Mouse (Mus musculus) hindbrain, postnatal 0 days (tissue): Measurements from ENCODE around the gene Pld4. TPM values are rescaled to one million over a fixed set of nuclear protein-coding genes. Genes with fewer than 3 reads are reported as not detected.

Experiments
- ATAC-seq: fragments of 200-750 bp; cut with Nextera tagmentation; 2 replicates; pipeline ENCODE4 v1.8.0; 2017; ENCODE audit warnings: mild to moderate bottlenecking, moderate TSS enrichment, moderate library complexity
- DNase-seq: peaks from one replicate; pipeline ENCODE4 v3.0.0-alpha.2; 2015; ENCODE audit warnings: low spot score
- H3K27ac ChIP-seq: fragments of 300-500 bp; sonication (generic); 2 replicates; pipeline ENCODE4 v1.5.1; 2014; ENCODE audit warnings: mild to moderate bottlenecking
- H3K27me3 ChIP-seq: fragments of 300-500 bp; sonication (generic); 2 replicates; pipeline ENCODE4 v1.6.1; 2014; ENCODE audit warnings: low read length, mixed read lengths; ENCODE audit not compliant: insufficient read depth
- H3K36me3 ChIP-seq: fragments of 300-500 bp; sonication (generic); 2 replicates; pipeline ENCODE4 v1.6.1; 2014; ENCODE audit warnings: low read length, mixed read lengths; ENCODE audit not compliant: insufficient read depth
- H3K4me1 ChIP-seq: fragments of 300-500 bp; sonication (generic); 2 replicates; pipeline ENCODE4 v1.6.1; 2014; ENCODE audit warnings: antibody characterized with exemption, low read length, mixed read lengths; ENCODE audit not compliant: insufficient read depth
- H3K4me2 ChIP-seq: fragments of 300-500 bp; sonication (generic); 2 replicates; pipeline ENCODE4 v1.6.1; 2014; ENCODE audit warnings: low read depth, mild to moderate bottlenecking, low read length, moderate library complexity, mixed read lengths
- H3K4me3 ChIP-seq: fragments of 300-500 bp; sonication (generic); 2 replicates; pipeline ENCODE4 v1.5.1; 2014; ENCODE audit warnings: low read length
- H3K9ac ChIP-seq: fragments of 300-500 bp; sonication (generic); replicated peaks from 2 replicates; pipeline ENCODE4 v1.6.1; 2014; ENCODE audit warnings: mild to moderate bottlenecking, low read length, moderate library complexity, mixed read lengths
- H3K9me3 ChIP-seq: fragments of 300-500 bp; sonication (generic); 2 replicates; pipeline ENCODE4 v1.6.1; 2016; ENCODE audit warnings: low read length, mixed read lengths
- CTCF ChIP-seq: IDR thresholded peaks from 2 replicates; pipeline ENCODE4 v1.5.1; 2016; ENCODE audit warnings: antibody characterized with exemption, control low read depth, low read depth
- WGBS: fragments of 180-500 bp; shearing (Covaris S2); extraction: QIAGEN DNeasy Blood & Tissue Kit; methylation state at CpG from one replicate; pipeline ENCODE4 v1.1.7; 2014; 5-methylcytosine and 5-hydroxymethylcytosine counted together
- polyA plus RNA-seq: library from polyadenylated mRNA; unstranded; fragments of >200 nt; fragmentation: Nextera tagmentation; extraction: Ambion mirVana; gene quantifications from 2 replicates; pipeline ENCODE4 v1.2.1, GENCODE M21; 2015
- total RNA-seq: library from RNA; depleted of rRNA; stranded (reverse); fragments of >200 nt; gene quantifications from 2 replicates; pipeline ENCODE4 v1.2.3, GENCODE M21; 2014

Pld4 gene
- total and polyA plus RNA-seq, 2 experiments from 2014 or later = 10.5 to 10.8 TPM

- 90% methylated on average over 14 of the region's 14 CpGs for WGBS
- no peak overlapping the region for H3K27ac ChIP-seq
- no peak overlapping the region for H3K4me3 ChIP-seq
- no peaks in the 10 kb centered on the region for H3K4me1 ChIP-seq
- H3K27me3 ChIP-seq = no peaks in the 10 kb centered on the region
- peaks cover 3% of the 10 kb centered on the region; the same call in 1 of the 2 replicates for H3K36me3 ChIP-seq
- DNase-seq = no peak
- no peak overlapping the region for H3K9ac ChIP-seq
- H3K4me2 ChIP-seq = no peak overlapping the region
- TF ChIP-seq CTCF = no peak
- H3K9me3 ChIP-seq = no peaks in the 10 kb centered on the region
- ATAC-seq = no peak
Measured at GRCm38 (mm10) chr12:112730808-112731207, 29.6 kb upstream of the Pld4 start.

- no peak for DNase-seq
- peaks cover 12% of the 10 kb centered on the region; the same call in 1 of the 2 replicates for H3K36me3 ChIP-seq
- TF ChIP-seq CTCF = no peak
- WGBS = 75% methylated on average over 10 of the region's 10 CpGs
- H3K4me3 ChIP-seq = no peak overlapping the region
- H3K9me3 ChIP-seq = no peaks in the 10 kb centered on the region
- H3K27ac ChIP-seq = no peak overlapping the region
- ATAC-seq = no peak
- H3K9ac ChIP-seq = no peak overlapping the region
- no peak overlapping the region for H3K4me2 ChIP-seq
- H3K4me1 ChIP-seq = 0 out of 2 replicates have a peak, but pooled peaks cover 1% of the 10 kb centered on the region
- no peaks in the 10 kb centered on the region for H3K27me3 ChIP-seq
Measured at GRCm38 (mm10) chr12:112732591-112732990, 27.9 kb upstream of the Pld4 start.

GRCm38 (mm10) chr12:112734108-112734820, 26.2 kb upstream of the Pld4 start:
- TF ChIP-seq CTCF = no peak
- Histone ChIP-seq H3K9ac (no peak overlapping the region), H3K27me3 (no peaks in the 10 kb centered on the region), H3K4me2 (no peak overlapping the region), H3K9me3 (no peaks in the 10 kb centered on the region), H3K36me3 (peaks cover 28% of the 10 kb centered on the region; the same call in 1 of the 2 replicates), H3K4me1 (0 out of 2 replicates have a peak, but pooled peaks cover 4% of the 10 kb centered on the region), H3K4me3 (no peak overlapping the region), H3K27ac (no peak overlapping the region)
- WGBS = 95% methylated on average over 2 of the region's 2 CpGs
- DNase-seq (no peak), ATAC-seq (no peak)

GRCm38 (mm10) chr12:112734881-112735655, 25.4 kb upstream of the Pld4 start:
- H3K9ac ChIP-seq = no peak overlapping the region
- 0 out of 2 replicates have a peak, but pooled peaks cover 4% of the 10 kb centered on the region for H3K4me1 ChIP-seq
- no peak for DNase-seq
- ATAC-seq = no peak
- H3K27me3 ChIP-seq = no peaks in the 10 kb centered on the region
- no peak; the same call in 1 of the 2 replicates for TF ChIP-seq CTCF
- no peak overlapping the region for H3K27ac ChIP-seq
- no peak overlapping the region for H3K4me3 ChIP-seq
- H3K36me3 ChIP-seq = peaks cover 34% of the 10 kb centered on the region
- 81% methylated on average over 19 of the region's 19 CpGs for WGBS
- no peaks in the 10 kb centered on the region for H3K9me3 ChIP-seq
- no peak overlapping the region for H3K4me2 ChIP-seq

GRCm38 (mm10) chr12:112735896-112736635, 24.4 kb upstream of the Pld4 start:
- H3K4me3 ChIP-seq = no peak overlapping the region
- no peak for ATAC-seq
- 70% methylated on average over 29 of the region's 29 CpGs for WGBS
- H3K27me3 ChIP-seq = no peaks in the 10 kb centered on the region
- DNase-seq = no peak
- no peak overlapping the region for H3K4me2 ChIP-seq
- no peak for TF ChIP-seq CTCF
- no peaks in the 10 kb centered on the region for H3K9me3 ChIP-seq
- H3K27ac ChIP-seq = no peak overlapping the region
- peaks cover 34% of the 10 kb centered on the region for H3K36me3 ChIP-seq
- no peak overlapping the region for H3K9ac ChIP-seq
- H3K4me1 ChIP-seq = 0 out of 2 replicates have a peak, but pooled peaks cover 4% of the 10 kb centered on the region

GRCm38 (mm10) chr12:112736636-112736925, 23.9 kb upstream of the Pld4 start:
- ATAC-seq (no peak), DNase-seq (no peak)
- no peak overlapping the region for H3K4me2 ChIP-seq
- H3K27me3 ChIP-seq = no peaks in the 10 kb centered on the region
- 0 out of 2 replicates have a peak, but pooled peaks cover 4% of the 10 kb centered on the region for H3K4me1 ChIP-seq
- peaks cover 34% of the 10 kb centered on the region for H3K36me3 ChIP-seq
- no peak overlapping the region for H3K4me3 ChIP-seq
- H3K27ac ChIP-seq = no peak overlapping the region
- WGBS = 88% methylated on average over 10 of the region's 10 CpGs
- no peaks in the 10 kb centered on the region for H3K9me3 ChIP-seq
- no peak for TF ChIP-seq CTCF
- no peak overlapping the region for H3K9ac ChIP-seq
